Mouse (Mus musculus): ENCODE measurements around the gene Il12b. TPM values are rescaled to one million over a fixed set of nuclear protein-coding genes. Genes with fewer than 3 reads are reported as not detected.
"Not testable (repeated sequence)": the region's sequence is repeated elsewhere in the genome, so short reads cannot be mapped to it uniquely, and the experiment has no call there.

Il12b gene
- polyA plus RNA-seq, 1 experiment from 2014 or later, result not detected

DNA sequence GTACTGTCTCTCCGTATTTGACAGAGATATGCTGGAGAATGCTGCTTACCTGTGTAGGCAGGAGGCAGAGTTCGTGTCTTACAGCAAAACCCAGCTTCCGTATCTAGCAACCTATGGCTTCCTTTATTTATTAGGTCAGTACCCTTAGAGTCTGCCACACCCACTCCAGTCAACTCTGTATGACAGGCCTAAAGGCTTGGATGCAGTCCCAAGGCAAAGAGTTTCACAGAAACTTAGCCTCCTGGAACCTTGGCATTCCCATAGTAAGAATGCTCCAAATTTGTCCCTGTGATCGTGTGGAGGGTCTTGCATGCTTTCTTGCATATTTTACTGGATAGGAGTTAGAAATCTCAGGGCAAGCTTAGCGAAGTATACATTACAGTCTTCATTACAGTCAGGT lies 52.2 kb downstream of the Il12b start:
- not testable (repeated sequence) for H3K27me3 ChIP-seq (ENCODE audit: control insufficient read depth, insufficient read depth, low read length); H3K4me1 ChIP-seq (ENCODE audit: control insufficient read depth, insufficient read depth, low read length); H3K9ac ChIP-seq (ENCODE audit: low read length); H3K36me3 ChIP-seq (ENCODE audit: control insufficient read depth, insufficient read depth); H3K9me3 ChIP-seq (replicated peaks; ENCODE audit: control insufficient read depth, low read length); ATAC-seq (replicated peaks; ENCODE audit: extremely low read depth, insufficient read depth, low FRiP score); H3K4me3 ChIP-seq (ENCODE audit: low read length); H3K4me2 ChIP-seq (ENCODE audit: low read depth, low read length); H3K27ac ChIP-seq (ENCODE audit: low read length)
- WGBS, result 86% methylated on average over 5 of the region's 5 CpGs

DNA sequence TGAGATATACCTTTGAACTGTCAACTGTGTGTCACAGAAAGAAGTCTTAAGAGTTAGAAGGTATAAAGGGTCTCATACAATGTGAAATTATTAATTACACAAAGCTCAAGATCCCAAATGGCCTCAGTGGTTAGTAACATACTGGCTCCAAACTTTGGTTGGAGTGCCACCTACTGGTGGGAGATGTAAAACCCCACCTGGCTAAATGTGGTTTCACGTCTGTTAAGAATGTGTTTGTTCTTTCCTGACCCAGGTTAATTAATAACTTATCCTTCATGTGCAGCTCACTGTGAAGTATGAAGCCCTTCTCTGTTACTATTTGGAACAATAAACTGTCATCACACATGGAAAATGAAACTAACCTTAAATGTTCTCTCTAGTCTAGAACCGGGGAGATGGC lies 53.6 kb downstream of the Il12b start:
- no peak overlapping the region for H3K27ac ChIP-seq (ENCODE audit: low read length)
- ATAC-seq (replicated peaks; ENCODE audit: extremely low read depth, insufficient read depth, low FRiP score), result no peak
- H3K4me1 ChIP-seq (ENCODE audit: control insufficient read depth, insufficient read depth, low read length), result no peaks in the 10 kb centered on the region
- H3K4me3 ChIP-seq (ENCODE audit: low read length), result no peak overlapping the region
- no peaks in the 10 kb centered on the region for H3K27me3 ChIP-seq (ENCODE audit: control insufficient read depth, insufficient read depth, low read length)
- H3K9me3 ChIP-seq (replicated peaks; ENCODE audit: control insufficient read depth, low read length), result no peaks in the 10 kb centered on the region
- H3K9ac ChIP-seq (ENCODE audit: low read length), result no peak overlapping the region
- WGBS, result 56% methylated on average over 2 of the region's 2 CpGs
- no peak overlapping the region for H3K4me2 ChIP-seq (ENCODE audit: low read depth, low read length)
- peaks cover 10% of the 10 kb centered on the region for H3K36me3 ChIP-seq (ENCODE audit: control insufficient read depth, insufficient read depth)

- H3K36me3 ChIP-seq (ENCODE audit: control insufficient read depth, insufficient read depth), result peaks cover 30% of the 10 kb centered on the region
- 0 out of 2 replicates have a peak overlapping the region, but pooled peaks have one; percentile 5 for H3K27ac ChIP-seq (ENCODE audit: low read length)
- H3K27me3 ChIP-seq (ENCODE audit: control insufficient read depth, insufficient read depth, low read length), result no peaks in the 10 kb centered on the region
- H3K4me1 ChIP-seq (ENCODE audit: control insufficient read depth, insufficient read depth, low read length), result no peaks in the 10 kb centered on the region
- H3K9me3 ChIP-seq (replicated peaks; ENCODE audit: control insufficient read depth, low read length), result no peaks in the 10 kb centered on the region
- no peak overlapping the region for H3K9ac ChIP-seq (ENCODE audit: low read length)
- no peak overlapping the region for H3K4me3 ChIP-seq (ENCODE audit: low read length)
- ATAC-seq (replicated peaks; ENCODE audit: extremely low read depth, insufficient read depth, low FRiP score), result peak; percentile 90
- WGBS, result 50% methylated on average over 6 of the region's 6 CpGs
- no peak overlapping the region for H3K4me2 ChIP-seq (ENCODE audit: low read depth, low read length)
Measured at GRCm38 (mm10) chr11:44461493-44461892, 61.6 kb downstream of the Il12b start.

Other genes starting within 250 kb of the Il12b start
- gene Ublcp1, start 70.4 kb downstream of the Il12b start, polyA plus RNA-seq (2015; fragmentation: Nextera tagmentation; extraction: Ambion mirVana), result 44.3 and 44.5 TPM in 2 replicates
- gene Rnf145, start 118.9 kb downstream of the Il12b start, polyA plus RNA-seq (2015; fragmentation: Nextera tagmentation; extraction: Ambion mirVana), result 50.5 and 53.5 TPM in 2 replicates
- 13.6 and 16.2 TPM in 2 replicates for gene Ebf1, start 217.3 kb downstream of the Il12b start, polyA plus RNA-seq (2015; fragmentation: Nextera tagmentation; extraction: Ambion mirVana)

Measured in heart, embryonic 16.5 days (tissue).